Mouse (Mus musculus) frontal cortex, postnatal 10 days (tissue): ENCODE data around the gene Klf5.

ENCODE experiments used
- DNase-seq, 2 experiments: peaks; one replicate each; pipeline ENCODE4 v3.0.0; 2022; ENCODE audit warnings: low spot score in 2 of 2, mixed read lengths in 1 of 2

Gene Klf5

GRCm38 (mm10) chr14:99298385-99299021 lies at the start of gene Klf5:
Gene Klf5 (plus strand): TSS chr14:99298691.
- DNase-seq, result peak; percentile 88 to 90

- DNase-seq, result no peak
These were observed 36.5 kb upstream of the Klf5 start for GRCm38 (mm10) chr14:99262026-99262425.

- no peak for DNase-seq
These were observed 34.7 kb upstream of the Klf5 start for GRCm38 (mm10) chr14:99263816-99264215.

- no peak for DNase-seq
These were observed 32.7 kb upstream of the Klf5 start for GRCm38 (mm10) chr14:99265791-99266190.

- DNase-seq, result no peak
These were observed 31.7 kb upstream of the Klf5 start for GRCm38 (mm10) chr14:99266749-99267148.

- no peak for DNase-seq
These were observed 24.4 kb upstream of the Klf5 start for GRCm38 (mm10) chr14:99274056-99274455.

GRCm38 (mm10) chr14:99275827-99276226 lies 22.7 kb upstream of the Klf5 start:
- DNase-seq, result no peak

GRCm38 (mm10) chr14:99278312-99278711 lies 20.2 kb upstream of the Klf5 start:
- no peak for DNase-seq

- DNase-seq, result no peak
These were observed 19.6 kb upstream of the Klf5 start for GRCm38 (mm10) chr14:99278763-99279486.

GRCm38 (mm10) chr14:99280399-99280798 lies 18.1 kb upstream of the Klf5 start:
- DNase-seq, result no peak

GRCm38 (mm10) chr14:99280825-99281433 lies 17.6 kb upstream of the Klf5 start:
- no peak for DNase-seq

- no peak for DNase-seq
These were observed 13.0 kb upstream of the Klf5 start for GRCm38 (mm10) chr14:99285486-99285885.

- DNase-seq, result no peak
These were observed 6.3 kb upstream of the Klf5 start for GRCm38 (mm10) chr14:99292176-99292575.

- DNase-seq, result no peak
These were observed 4.1 kb upstream of the Klf5 start for GRCm38 (mm10) chr14:99294424-99294823.

- no peak for DNase-seq
These were observed 2.7 kb upstream of the Klf5 start for GRCm38 (mm10) chr14:99295606-99296341.

- peak; percentile 33 to 58 for DNase-seq
These were observed 561 bp downstream of the Klf5 start for GRCm38 (mm10) chr14:99299022-99299481.

- DNase-seq, result peak in 1 of 2 experiments; percentile 16
These were observed 1.3 kb downstream of the Klf5 start for GRCm38 (mm10) chr14:99299701-99300191.

- DNase-seq, result no peak
These were observed 3.0 kb downstream of the Klf5 start for GRCm38 (mm10) chr14:99301472-99301871.

- no peak for DNase-seq
These were observed 5.9 kb downstream of the Klf5 start for GRCm38 (mm10) chr14:99304387-99304786.

GRCm38 (mm10) chr14:99304997-99305792 lies 6.7 kb downstream of the Klf5 start:
- no peak for DNase-seq

- no peak for DNase-seq
These were observed 7.9 kb downstream of the Klf5 start for GRCm38 (mm10) chr14:99306410-99306809.
